Mouse (Mus musculus) lung, adult 2 months (tissue): ENCODE measurements around the gene Noxo1.

Source experiments
- CTCF ChIP-seq: fragments of 200-500 bp; IDR thresholded peaks from 2 replicates; pipeline ENCODE4 v1.5.1; 2011; ENCODE audit warnings: mild to moderate bottlenecking, low read length, control low read depth; ENCODE audit not compliant: insufficient read depth
- POLR2A ChIP-seq: fragments of 200-500 bp; IDR thresholded peaks from 2 replicates; pipeline ENCODE4 v1.6.1; 2011; ENCODE audit warnings: low read depth, mild to moderate bottlenecking, control low read depth, low read length, borderline replicate concordance; ENCODE audit errors: extremely low read depth

DNA sequence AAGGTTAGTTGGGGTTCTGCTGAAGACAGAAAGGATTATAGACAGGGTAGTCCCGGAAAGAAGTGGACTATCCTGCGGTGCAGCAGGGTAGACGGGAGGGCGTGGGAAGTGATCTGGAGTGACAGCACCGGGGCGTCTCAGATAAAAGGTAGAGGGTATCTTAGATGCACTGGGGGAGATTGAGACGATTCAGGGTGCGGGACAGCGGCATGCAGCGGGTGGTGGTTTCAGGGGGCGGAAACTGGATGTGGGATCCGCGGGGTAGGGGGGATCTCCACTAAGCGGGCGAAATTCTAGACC lies 27.8 kb downstream of the Noxo1 start:
- no peak for TF ChIP-seq CTCF
- TF ChIP-seq POLR2A: no peak
